ENCODE assay signal across 18 mouse cellular contexts in the genomic region with DNA sequence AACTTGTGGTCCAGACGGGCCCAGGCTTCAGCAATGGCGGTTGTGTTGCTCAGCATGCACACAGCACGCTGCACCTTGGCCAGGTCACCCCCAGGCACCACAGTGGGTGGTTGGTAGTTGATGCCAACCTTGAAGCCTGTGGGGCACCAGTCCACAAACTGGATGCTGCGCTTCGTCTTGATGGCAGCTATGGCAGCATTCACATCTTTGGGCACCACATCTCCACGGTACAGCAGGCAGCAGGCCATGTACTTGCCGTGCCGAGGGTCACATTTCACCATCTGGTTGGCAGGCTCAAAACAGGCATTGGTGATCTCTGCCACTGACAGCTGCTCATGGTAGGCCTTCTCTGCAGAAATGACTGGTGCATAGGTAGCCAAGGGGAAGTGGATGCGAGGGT. TPM values are rescaled to one million over a fixed set of nuclear protein-coding genes. Genes with fewer than 3 reads are reported as not detected.
DNase-seq lines count a peak whose midpoint lies in the region; ATAC-seq lines count a peak whose summit lies in the region.
"Had no signal": no experiment of that assay in that cellular context is flagged by ENCODE, and none has a peak within 500 bp of the region (broad histone marks: within the 10 kb centered on the region; RNA-seq: fewer than 3 reads in every experiment).

No protein-coding gene starts in this region.

- no peak overlapping the region for H3K4me3 ChIP-seq in kidney, embryonic 16.5 days (ENCODE audit: low read length)
- H3K4me3 ChIP-seq: embryonic facial prominence, embryonic 10.5 days; forebrain, embryonic 12.5 days had no signal

- peaks cover 34% of the 10 kb centered on the region for H3K36me3 ChIP-seq in kidney, embryonic 16.5 days (ENCODE audit: insufficient read depth, low read length)

- no peak overlapping the region for H3K9ac ChIP-seq in kidney, embryonic 16.5 days (replicated peaks; ENCODE audit: low read length)
- H3K9ac ChIP-seq: forebrain, embryonic 12.5 days had no signal

- H3K27me3 ChIP-seq in kidney, embryonic 16.5 days (ENCODE audit: insufficient read depth, low read length): peaks cover 26% of the 10 kb centered on the region

- WGBS in kidney, embryonic 16.5 days: 87% methylated on average over 9 of the region's 9 CpGs

- H3K9me3 ChIP-seq in kidney, embryonic 16.5 days (ENCODE audit: low read length): no peaks in the 10 kb centered on the region
- H3K9me3 ChIP-seq: embryonic facial prominence, embryonic 10.5 days; forebrain, embryonic 12.5 days had no signal

- peaks cover 44% of the 10 kb centered on the region for H3K4me1 ChIP-seq in kidney, embryonic 16.5 days (ENCODE audit: insufficient read depth, low read length)

- peak overlapping the region; percentile 91; the same call in 1 of the 2 replicates for H3K27ac ChIP-seq in kidney, embryonic 16.5 days (ENCODE audit: low read length)
- H3K27ac ChIP-seq: embryonic facial prominence, embryonic 10.5 days; forebrain, embryonic 12.5 days had no signal

- no peak overlapping the region for H3K4me2 ChIP-seq in kidney, embryonic 16.5 days (replicated peaks; ENCODE audit: low read depth, low read length)
- H3K4me2 ChIP-seq: forebrain, embryonic 12.5 days had no signal

- peak; percentile 34 for DNase-seq in cerebellum, adult 8-10 months
- no peak for DNase-seq in cerebellum, adult 9-10 months
- DNase-seq in kidney, adult 18-20 months: no peak
- peak; percentile 27 for DNase-seq in gastrocnemius, postnatal 10 days
- DNase-seq in naive thymus-derived CD4-positive, alpha-beta T cell, adult 2 months (ENCODE audit: low read depth): peak; percentile 13
- DNase-seq in frontal cortex, adult 2 months (ENCODE audit: extremely low spot score in 1 of 2, low spot score in 1 of 2): no peak
- DNase-seq: heart, postnatal 4 days; lung, adult 18-20 months; retina, postnatal 1 day; thymus, postnatal 36 days had no signal

- ATAC-seq in kidney, embryonic 16.5 days (ENCODE audit: low FRiP score, low TSS enrichment): no peak
- no peak for ATAC-seq in megakaryocyte-erythroid progenitor cell, adult 5-6 weeks (replicated peaks; ENCODE audit: low FRiP score, low TSS enrichment, poor library complexity, severe bottlenecking)
- ATAC-seq: intestine, embryonic 16.5 days had no signal

RNA-seq across cellular contexts. Expression of gene Tuba4a, which starts 3.9 kb away (rescaled TPM):
- polyA plus RNA-seq in kidney, embryonic 16.5 days (2015; fragmentation: Nextera tagmentation; extraction: Ambion mirVana): 96.3 and 102 TPM in 2 replicates
- total RNA-seq in gastrocnemius, postnatal 10 days (2021): 100 to 1,000 TPM; 490 to 573 TPM
- 232 and 276 TPM in 2 replicates for total RNA-seq in megakaryocyte-erythroid progenitor cell, adult 5-6 weeks (2014; fragmentation: Nextera tagmentation)
- 137 and 146 TPM in 2 replicates for total RNA-seq in megakaryocyte-erythroid progenitor cell, adult 5-6 weeks (2017)
- polyA plus RNA-seq in frontal cortex, adult 2 months (2012; rRNA removed): 358 and 465 TPM in 2 replicates

RNA-seq across cellular contexts. Expression of gene Stk16, which starts 5.1 kb away (rescaled TPM):
- polyA plus RNA-seq in kidney, embryonic 16.5 days (2015; fragmentation: Nextera tagmentation; extraction: Ambion mirVana): 153 and 169 TPM in 2 replicates
- 10 to 100 TPM; 31.8 to 40.3 TPM for total RNA-seq in gastrocnemius, postnatal 10 days (2021)
- 117 and 193 TPM in 2 replicates for total RNA-seq in megakaryocyte-erythroid progenitor cell, adult 5-6 weeks (2014; fragmentation: Nextera tagmentation)
- total RNA-seq in megakaryocyte-erythroid progenitor cell, adult 5-6 weeks (2017): 88.3 and 103 TPM in 2 replicates
- 205 and 218 TPM in 2 replicates for polyA plus RNA-seq in frontal cortex, adult 2 months (2012; rRNA removed)

RNA-seq across cellular contexts. Expression of gene Glb1l, which starts 5.2 kb away (rescaled TPM):
- polyA plus RNA-seq in kidney, embryonic 16.5 days (2015; fragmentation: Nextera tagmentation; extraction: Ambion mirVana): 57.4 and 63.8 TPM in 2 replicates
- 1 to 10 TPM; 6.5 to 8.6 TPM for total RNA-seq in gastrocnemius, postnatal 10 days (2021)
- 20.0 and 24.2 TPM in 2 replicates for total RNA-seq in megakaryocyte-erythroid progenitor cell, adult 5-6 weeks (2014; fragmentation: Nextera tagmentation)
- 5.4 and 18.3 TPM in 2 replicates for total RNA-seq in megakaryocyte-erythroid progenitor cell, adult 5-6 weeks (2017)
- 20.1 and 25.5 TPM in 2 replicates for polyA plus RNA-seq in frontal cortex, adult 2 months (2012; rRNA removed)

RNA-seq across cellular contexts. Expression of gene A630095N17Rik, which starts 16.1 kb away (rescaled TPM):
- not detected in 2 replicates for polyA plus RNA-seq in kidney, embryonic 16.5 days (2015; fragmentation: Nextera tagmentation; extraction: Ambion mirVana)
- total RNA-seq in gastrocnemius, postnatal 10 days (2021): not detected
- not detected in 2 replicates for total RNA-seq in megakaryocyte-erythroid progenitor cell, adult 5-6 weeks (2014; fragmentation: Nextera tagmentation)
- total RNA-seq in megakaryocyte-erythroid progenitor cell, adult 5-6 weeks (2017): not detected in 2 replicates
- not detected in 2 replicates for polyA plus RNA-seq in frontal cortex, adult 2 months (2012; rRNA removed)
- total RNA-seq: heart, postnatal 4 days; layer of hippocampus, postnatal 14 days had no signal
- polyA plus RNA-seq: embryonic facial prominence, embryonic 10.5 days; forebrain, embryonic 12.5 days; gonadal fat pad, adult 2 months; intestine, embryonic 16.5 days; neural tube, embryonic 11.5 days had no signal

RNA-seq across cellular contexts. Expression of gene Dnajb2, which starts 20.4 kb away (rescaled TPM):
- polyA plus RNA-seq in kidney, embryonic 16.5 days (2015; fragmentation: Nextera tagmentation; extraction: Ambion mirVana): 41.3 and 45.7 TPM in 2 replicates
- 10 to 100 TPM; 32.4 to 38.8 TPM for total RNA-seq in gastrocnemius, postnatal 10 days (2021)
- total RNA-seq in megakaryocyte-erythroid progenitor cell, adult 5-6 weeks (2014; fragmentation: Nextera tagmentation): 15.2 and 18.3 TPM in 2 replicates
- total RNA-seq in megakaryocyte-erythroid progenitor cell, adult 5-6 weeks (2017): 14.2 and 21.7 TPM in 2 replicates
- polyA plus RNA-seq in frontal cortex, adult 2 months (2012; rRNA removed): 78.7 and 90.5 TPM in 2 replicates

Comparison
In these comparisons a context has a peak if more than half of its experiments do, and no peak if none do; other contexts are left out.
1. DNase-seq: peak in cerebellum, adult 8-10 months (single experiment), gastrocnemius, postnatal 10 days (single experiment) and naive thymus-derived CD4-positive, alpha-beta T cell, adult 2 months (single experiment); none in cerebellum, adult 9-10 months (single experiment), kidney, adult 18-20 months (single experiment) and frontal cortex, adult 2 months (0 of 2).